Mouse (Mus musculus): ENCODE measurements around the gene Pcolce2. TPM values are rescaled to one million over a fixed set of nuclear protein-coding genes. Genes with fewer than 3 reads are reported as not detected.

Gene Pcolce2
- total RNA-seq, 1 experiment from 2014 or later, result not detected

GRCm38 (mm10) chr9:95695023-95695422 is 57.6 kb downstream of the Pcolce2 start:
- no peak for ATAC-seq (replicated peaks; ENCODE audit: insufficient number of reproducible peaks, low FRiP score, low TSS enrichment, poor library complexity, severe bottlenecking)

GRCm38 (mm10) chr9:95696581-95696980 is 59.2 kb downstream of the Pcolce2 start:
- ATAC-seq (replicated peaks; ENCODE audit: insufficient number of reproducible peaks, low FRiP score, low TSS enrichment, poor library complexity, severe bottlenecking), result no peak

GRCm38 (mm10) chr9:95697808-95698207 is 60.4 kb downstream of the Pcolce2 start:
- no peak for ATAC-seq (replicated peaks; ENCODE audit: insufficient number of reproducible peaks, low FRiP score, low TSS enrichment, poor library complexity, severe bottlenecking)

- ATAC-seq (replicated peaks; ENCODE audit: insufficient number of reproducible peaks, low FRiP score, low TSS enrichment, poor library complexity, severe bottlenecking), result no peak
Measured at GRCm38 (mm10) chr9:95699273-95699672, 61.9 kb downstream of the Pcolce2 start.

- no peak for ATAC-seq (replicated peaks; ENCODE audit: insufficient number of reproducible peaks, low FRiP score, low TSS enrichment, poor library complexity, severe bottlenecking)
Measured at GRCm38 (mm10) chr9:95704078-95704477, 66.7 kb downstream of the Pcolce2 start.

- ATAC-seq (replicated peaks; ENCODE audit: insufficient number of reproducible peaks, low FRiP score, low TSS enrichment, poor library complexity, severe bottlenecking), result no peak
Measured at GRCm38 (mm10) chr9:95705371-95705770, 68.0 kb downstream of the Pcolce2 start.

GRCm38 (mm10) chr9:95708943-95709342 is 71.5 kb downstream of the Pcolce2 start:
- ATAC-seq (replicated peaks; ENCODE audit: insufficient number of reproducible peaks, low FRiP score, low TSS enrichment, poor library complexity, severe bottlenecking), result no peak

GRCm38 (mm10) chr9:95712574-95712973 is 75.2 kb downstream of the Pcolce2 start:
- ATAC-seq (replicated peaks; ENCODE audit: insufficient number of reproducible peaks, low FRiP score, low TSS enrichment, poor library complexity, severe bottlenecking), result no peak

GRCm38 (mm10) chr9:95736238-95736637 is 98.8 kb downstream of the Pcolce2 start:
- no peak for ATAC-seq (replicated peaks; ENCODE audit: insufficient number of reproducible peaks, low FRiP score, low TSS enrichment, poor library complexity, severe bottlenecking)

- no peak for ATAC-seq (replicated peaks; ENCODE audit: insufficient number of reproducible peaks, low FRiP score, low TSS enrichment, poor library complexity, severe bottlenecking)
Measured at GRCm38 (mm10) chr9:95744845-95745613, 107.6 kb downstream of the Pcolce2 start.

GRCm38 (mm10) chr9:95747298-95747697 is 109.9 kb downstream of the Pcolce2 start:
- no peak for ATAC-seq (replicated peaks; ENCODE audit: insufficient number of reproducible peaks, low FRiP score, low TSS enrichment, poor library complexity, severe bottlenecking)

Other genes with a start within 250 kb of the Pcolce2 start
- 0.10 to 0.32 TPM (median 0.19 TPM) in 3 replicates for gene Chst2, start 230.9 kb upstream of the Pcolce2 start, total RNA-seq (2017)
- 105 to 140 TPM (median 116 TPM) in 3 replicates for gene U2surp, start 125.6 kb upstream of the Pcolce2 start, total RNA-seq (2017)
- gene Paqr9, start 77.9 kb upstream of the Pcolce2 start, total RNA-seq (2017), result 0.57 to 1.4 TPM in 2 of 3 replicates, not detected in the other
- 0.57 to 1.4 TPM (median 0.64 TPM) in 3 replicates for gene Trpc1, start 112.8 kb downstream of the Pcolce2 start, total RNA-seq (2017)
- gene Pls1, start 207.7 kb downstream of the Pcolce2 start, total RNA-seq (2017), result 5.4 to 6.1 TPM in 2 of 3 replicates, not detected in the other
- gene Atr, start 220.0 kb downstream of the Pcolce2 start, total RNA-seq (2017), result 23.9 to 50.2 TPM (median 25.4 TPM) in 3 replicates